Mouse (Mus musculus): ENCODE data around the gene Akap3. TPM values are rescaled to one million over a fixed set of nuclear protein-coding genes. Genes with fewer than 3 reads are reported as not detected.

Gene Akap3
- not detected for polyA plus RNA-seq (2014; fragmentation: Illumina TruSeq; extraction: RNeasy Lipid Tissue Mini Kit (QIAGEN cat#74804))

GRCm38 (mm10) chr6:126852881-126853280 lies at the start of gene Akap3:
TSS of gene Akap3 (plus strand) at chr6:126853098.

GRCm38 (mm10) chr6:126848712-126849704 lies 3.9 kb upstream of the Akap3 start, which contains the start of gene Ndufa9:
TSS of gene Ndufa9 (minus strand) at chr6:126849136.

GRCm38 (mm10) chr6:126921111-126921881 lies 68.4 kb downstream of the Akap3 start, which contains the start of gene Dyrk4:
TSS of gene Dyrk4 (minus strand) at chr6:126921839.

Other genes with a start within 250 kb of the Akap3 start
- 0.80 TPM for gene Kcna1, start 206.7 kb upstream of the Akap3 start, polyA plus RNA-seq (2014; fragmentation: Illumina TruSeq; extraction: RNeasy Lipid Tissue Mini Kit (QIAGEN cat#74804))
- gene Kcna6, start 112.4 kb upstream of the Akap3 start, polyA plus RNA-seq (2014; fragmentation: Illumina TruSeq; extraction: RNeasy Lipid Tissue Mini Kit (QIAGEN cat#74804)): 0.29 TPM
- 57.3 TPM for gene Ndufa9, start 4.0 kb upstream of the Akap3 start, polyA plus RNA-seq (2014; fragmentation: Illumina TruSeq; extraction: RNeasy Lipid Tissue Mini Kit (QIAGEN cat#74804))
- not detected for gene Dyrk4, start 68.7 kb downstream of the Akap3 start, polyA plus RNA-seq (2014; fragmentation: Illumina TruSeq; extraction: RNeasy Lipid Tissue Mini Kit (QIAGEN cat#74804))
- gene Rad51ap1, start 86.5 kb downstream of the Akap3 start, polyA plus RNA-seq (2014; fragmentation: Illumina TruSeq; extraction: RNeasy Lipid Tissue Mini Kit (QIAGEN cat#74804)): 31.6 TPM
- gene D6Wsu163e, start 86.9 kb downstream of the Akap3 start, polyA plus RNA-seq (2014; fragmentation: Illumina TruSeq; extraction: RNeasy Lipid Tissue Mini Kit (QIAGEN cat#74804)): 16.6 TPM
- gene Fgf6, start 162.5 kb downstream of the Akap3 start, polyA plus RNA-seq (2014; fragmentation: Illumina TruSeq; extraction: RNeasy Lipid Tissue Mini Kit (QIAGEN cat#74804)): not detected
- not detected for gene Fgf23, start 219.8 kb downstream of the Akap3 start, polyA plus RNA-seq (2014; fragmentation: Illumina TruSeq; extraction: RNeasy Lipid Tissue Mini Kit (QIAGEN cat#74804))